Mouse (Mus musculus) frontal cortex, postnatal 36 days (tissue): ENCODE measurements around the gene Clcn2.
A peak's percentile ranks its signal among the peaks of the same experiment; 100 is the strongest.

Experiments used
- DNase-seq, 2 experiments: peaks; one replicate each; pipeline ENCODE4 v3.0.0; 2022; ENCODE audit warnings: low spot score in 2 of 2

The Clcn2 gene

GRCm38 (mm10) chr16:20722736-20723135, 5.2 kb upstream of the Clcn2 start:
- no peak for DNase-seq

- DNase-seq, result no peak
Measured at GRCm38 (mm10) chr16:20721808-20722207, 4.3 kb upstream of the Clcn2 start.

GRCm38 (mm10) chr16:20717978-20718670, 578 bp upstream of the Clcn2 start:
- no peak for DNase-seq

- no peak for DNase-seq
Measured at GRCm38 (mm10) chr16:20716841-20717180, 735 bp downstream of the Clcn2 start.

GRCm38 (mm10) chr16:20715976-20716840, 1.3 kb downstream of the Clcn2 start:
- peak; percentile 79 to 83 for DNase-seq

- DNase-seq, result no peak
Measured at GRCm38 (mm10) chr16:20715566-20715965, 2.0 kb downstream of the Clcn2 start.

- DNase-seq, result no peak
Measured at GRCm38 (mm10) chr16:20715161-20715560, 2.4 kb downstream of the Clcn2 start.

- no peak for DNase-seq
Measured at GRCm38 (mm10) chr16:20714307-20715080, 3.1 kb downstream of the Clcn2 start.

GRCm38 (mm10) chr16:20712889-20713288, 4.7 kb downstream of the Clcn2 start:
- no peak for DNase-seq

- no peak for DNase-seq
Measured at GRCm38 (mm10) chr16:20712190-20712589, 5.4 kb downstream of the Clcn2 start.

GRCm38 (mm10) chr16:20710810-20711209, 6.7 kb downstream of the Clcn2 start:
- DNase-seq, result no peak

GRCm38 (mm10) chr16:20710370-20710769, 7.2 kb downstream of the Clcn2 start:
- DNase-seq, result no peak

- DNase-seq, result peak in 1 of 2 experiments; percentile 42
Measured at GRCm38 (mm10) chr16:20708939-20709734, 8.4 kb downstream of the Clcn2 start.

GRCm38 (mm10) chr16:20708220-20708938, 9.2 kb downstream of the Clcn2 start:
- no peak for DNase-seq

- DNase-seq, result no peak
Measured at GRCm38 (mm10) chr16:20706407-20707055, 11.0 kb downstream of the Clcn2 start.

GRCm38 (mm10) chr16:20705786-20706185, 11.8 kb downstream of the Clcn2 start:
- DNase-seq, result no peak

GRCm38 (mm10) chr16:20703699-20704400, 13.7 kb downstream of the Clcn2 start:
- DNase-seq, result no peak

GRCm38 (mm10) chr16:20703071-20703470, 14.5 kb downstream of the Clcn2 start:
- DNase-seq, result no peak

GRCm38 (mm10) chr16:20702522-20702893, 15.0 kb downstream of the Clcn2 start:
- DNase-seq, result peak; percentile 54 to 64
